Mouse (Mus musculus) CH12.LX (cell line): ENCODE data around the gene Nmur1. TPM values are rescaled to one million over a fixed set of nuclear protein-coding genes. Genes with fewer than 3 reads are reported as not detected.

ENCODE experiments used
- DNase-seq: peaks from one replicate; pipeline ENCODE4 v3.0.0-alpha.2; 2013; ENCODE audit errors: extremely low read depth
- H3K27ac ChIP-seq: 2 replicates; pipeline ENCODE4 v1.5.1; 2012; ENCODE audit warnings: low read depth, mild to moderate bottlenecking, control low read depth, moderate library complexity; ENCODE audit not compliant: insufficient read depth
- H3K27me3 ChIP-seq: replicated peaks from 2 replicates; pipeline ENCODE3; 2012; ENCODE audit warnings: inconsistent platforms
- H3K36me3 ChIP-seq, 2 experiments: replicated peaks in 1 of 2; 2 replicates each; pipeline versions ENCODE3 to v1.6.1; 2012; ENCODE audit warnings: inconsistent platforms in 1 of 2, low read length in 1 of 2, mild to moderate bottlenecking in 1 of 2, mixed read lengths in 1 of 2, moderate library complexity in 1 of 2; ENCODE audit not compliant: control insufficient read depth in 1 of 2, insufficient read depth in 1 of 2
- H3K4me1 ChIP-seq, 2 experiments: 2 replicates each; pipeline ENCODE4 v1.6.1; 2012; ENCODE audit warnings: inconsistent platforms in 1 of 2, moderate library complexity in 1 of 2; ENCODE audit not compliant: insufficient read depth in 2 of 2, control insufficient read depth in 1 of 2
- H3K4me2 ChIP-seq: 2 replicates; pipeline ENCODE4 v1.6.1; 2012; ENCODE audit warnings: low read depth, mild to moderate bottlenecking, control low read depth; ENCODE audit not compliant: poor library complexity, insufficient read depth, severe bottlenecking
- H3K4me3 ChIP-seq, 3 experiments: fragments of 150-350 bp in 1 of 3; sonication (generic) in 1 of 3; replicated peaks in 1 of 3; 2 replicates each; pipeline versions ENCODE3 to v1.5.1; 2011 to 2012; ENCODE audit warnings: low read depth in 2 of 3, low read length in 2 of 3, mild to moderate bottlenecking in 2 of 3, moderate library complexity in 2 of 3, control low read depth in 1 of 3, improper control_type of control experiment in 1 of 3, inconsistent platforms in 1 of 3, mixed read lengths in 1 of 3; ENCODE audit not compliant: poor library complexity in 1 of 3
- H3K79me2 ChIP-seq: replicated peaks from 2 replicates; pipeline ENCODE4 v1.6.1; 2012; ENCODE audit warnings: mild to moderate bottlenecking, moderate library complexity; ENCODE audit not compliant: control insufficient read depth, poor library complexity, insufficient read depth, severe bottlenecking; ENCODE audit errors: extremely low read depth
- H3K9ac ChIP-seq: 2 replicates; pipeline ENCODE4 v1.6.1; 2012; ENCODE audit warnings: low read depth, mild to moderate bottlenecking, control low read depth, moderate library complexity; ENCODE audit not compliant: insufficient read depth
- H3K9me3 ChIP-seq: replicated peaks from 2 replicates; pipeline ENCODE3; 2012; ENCODE audit warnings: low read length, inconsistent platforms, mixed read lengths
- BHLHE40 ChIP-seq: IDR thresholded peaks from 2 replicates; pipeline ENCODE4 v1.6.1; 2011; ENCODE audit warnings: mild to moderate bottlenecking, low read depth, low read length, improper control_type of control experiment
- CHD2 ChIP-seq: IDR thresholded peaks from 2 replicates; pipeline ENCODE4 v1.6.1; 2011; ENCODE audit warnings: low read length, improper control_type of control experiment
- CTCF ChIP-seq, 2 experiments: IDR thresholded peaks in 1 of 2; conservative IDR thresholded peaks in 1 of 2; 2 replicates each; pipeline ENCODE4 v1.5.1; 2011 to 2012; ENCODE audit warnings: low read depth in 2 of 2, low read length in 2 of 2, improper control_type of control experiment in 1 of 2, inconsistent platforms in 1 of 2, mild to moderate bottlenecking in 1 of 2, moderate library complexity in 1 of 2
- E2F4 ChIP-seq: IDR thresholded peaks from 2 replicates; pipeline ENCODE4 v1.6.1; 2011; ENCODE audit warnings: low read depth, low read length, improper control_type of control experiment; ENCODE audit not compliant: insufficient replicate concordance
- IRF4 ChIP-seq: IDR thresholded peaks from 2 replicates; pipeline ENCODE4 v1.6.1; 2014; ENCODE audit warnings: low read depth, mild to moderate bottlenecking, inconsistent platforms, low read length, improper control_type of control experiment
- JUN ChIP-seq: IDR thresholded peaks from 2 replicates; pipeline ENCODE4 v1.6.1; 2011; ENCODE audit warnings: low read depth, mild to moderate bottlenecking, low read length, improper control_type of control experiment, moderate library complexity; ENCODE audit not compliant: insufficient read depth
- KAT2A ChIP-seq: IDR thresholded peaks from 2 replicates; pipeline ENCODE4 v1.6.1; 2012; ENCODE audit warnings: low read length, improper control_type of control experiment, inconsistent platforms; ENCODE audit not compliant: insufficient replicate concordance
- MAFK ChIP-seq: IDR thresholded peaks from 2 replicates; pipeline ENCODE4 v1.6.1; 2011; ENCODE audit warnings: low read length, improper control_type of control experiment; ENCODE audit not compliant: insufficient replicate concordance
- MAX ChIP-seq: IDR thresholded peaks from 2 replicates; pipeline ENCODE4 v1.6.1; 2011; ENCODE audit warnings: low read length, improper control_type of control experiment
- MEF2A ChIP-seq: IDR thresholded peaks from 2 replicates; pipeline ENCODE4 v1.6.1; 2014; ENCODE audit warnings: low read depth, mild to moderate bottlenecking, inconsistent platforms, low read length, improper control_type of control experiment, borderline replicate concordance
- MXI1 ChIP-seq: IDR thresholded peaks from 2 replicates; pipeline ENCODE4 v1.6.1; 2011; ENCODE audit warnings: mild to moderate bottlenecking, low read depth, low read length, improper control_type of control experiment
- NELFE ChIP-seq: IDR thresholded peaks from 2 replicates; pipeline ENCODE4 v1.6.1; 2011; ENCODE audit warnings: low read depth, low read length, improper control_type of control experiment
- POLR2A ChIP-seq: IDR thresholded peaks from 2 replicates; pipeline ENCODE4 v1.6.1; 2011; ENCODE audit warnings: low read depth, mild to moderate bottlenecking, improper control_type of control experiment, low read length
- RCOR1 ChIP-seq: conservative IDR thresholded peaks from 2 replicates; pipeline ENCODE4 v1.6.1; 2012; ENCODE audit warnings: low read depth, mild to moderate bottlenecking, inconsistent platforms, low read length, improper control_type of control experiment
- SIN3A ChIP-seq: IDR thresholded peaks from 2 replicates; pipeline ENCODE4 v1.6.1; 2012; ENCODE audit warnings: low read length, improper control_type of control experiment, inconsistent platforms
- SMC3 ChIP-seq: IDR thresholded peaks from 2 replicates; pipeline ENCODE4 v1.6.1; 2011; ENCODE audit warnings: low read depth, low read length, improper control_type of control experiment
- UBTF ChIP-seq: IDR thresholded peaks from 2 replicates; pipeline ENCODE4 v1.6.1; 2012; ENCODE audit warnings: low read depth, mild to moderate bottlenecking, inconsistent platforms, low read length, improper control_type of control experiment, moderate library complexity
- USF1 ChIP-seq: IDR thresholded peaks from 2 replicates; pipeline ENCODE4 v1.6.1; 2014; ENCODE audit warnings: low read depth, mild to moderate bottlenecking, inconsistent platforms, low read length, improper control_type of control experiment
- ZKSCAN1 ChIP-seq: IDR thresholded peaks from 2 replicates; pipeline ENCODE4 v1.6.1; 2012; ENCODE audit warnings: low read depth, inconsistent platforms, low read length, improper control_type of control experiment, borderline replicate concordance
- ZMIZ1 ChIP-seq: IDR thresholded peaks from 2 replicates; pipeline ENCODE4 v1.6.1; 2012; ENCODE audit warnings: low read depth, mild to moderate bottlenecking, inconsistent platforms, low read length, improper control_type of control experiment
- dilution Hi-C: fragments of 300-500 bp; cut with MboI; formaldehyde crosslinking; loops from 2 replicates; pipeline ENCODE4 v1.14.3; 2020; ENCODE audit warnings: low sequenced_read_pairs; ENCODE audit not compliant: extremely low pct_unique_long_range_greater_than_20kb, extremely low pct_ligation_motif_present
- in situ Hi-C: fragments of 300-500 bp; cut with MboI; formaldehyde crosslinking; loops from 3 replicates; pipeline ENCODE4 v1.14.3; 2019; ENCODE audit warnings: low sequenced_read_pairs, low pct_ligation_motif_present, low pct_unique_long_range_greater_than_20kb, mixed read lengths
- polyA plus RNA-seq: library from polyadenylated mRNA; unstranded; fragments of >175 nt; gene quantifications from 2 replicates; pipeline ENCODE4 v1.2.1, GENCODE M21; 2012; ENCODE audit warnings: low read depth; ENCODE audit not compliant: insufficient read length
- total RNA-seq, 2 experiments: library from RNA; depleted of rRNA; stranded (reverse); fragments of 300-350 nt in 1 of 2; fragments of >200 nt in 1 of 2; gene quantifications; 2 replicates each; pipeline ENCODE4 v1.2.3; 2012 to 2014

Gene Nmur1
- total and polyA plus RNA-seq, 3 experiments: 0.16 TPM; not detected in 2

GRCm38 (mm10) chr1:86343969-86344861 lies 81.8 kb downstream of the Nmur1 start (continued):
- TF ChIP-seq KAT2A (no peak), BHLHE40 (0 out of 2 replicates have a peak, but pooled peaks have one; percentile 26), MEF2A (no peak), E2F4 (0 out of 2 replicates have a peak, but pooled peaks have one; percentile 44), USF1 (no peak), ZKSCAN1 (no peak), JUN (no peak), POLR2A (peak; percentile 34), MXI1 (no peak), NELFE (peak; percentile 48; the same call in 1 of the 2 replicates), SMC3 (no peak), IRF4 (no peak), CTCF (conservative IDR thresholded peaks at IDR 0.05 in 1 of 2, IDR thresholded peaks at IDR 0.05 in 1 of 2; ENCODE audit: low read depth in 2 of 2, low read length in 2 of 2) (no peak), CHD2 (peak; percentile 58), MAFK (no peak), RCOR1 (peak; percentile 46; the same call in 1 of the 2 replicates), UBTF (no peak)

GRCm38 (mm10) chr1:86343087-86343645 lies 82.9 kb downstream of the Nmur1 start:
- Histone ChIP-seq H3K27ac (no peak overlapping the region), H3K36me3 (peaks cover 12 to 28% of the 10 kb centered on the region in 2 experiments), H3K4me3 (no peak overlapping the region), H3K9ac (no peak overlapping the region), H3K9me3 (no peaks in the 10 kb centered on the region), H3K4me1 (no peaks in the 10 kb centered on the region)
- DNase-seq: no peak
- in situ Hi-C loops: no loop called here
- TF ChIP-seq USF1 (no peak), MAFK (0 out of 2 replicates have a peak, but pooled peaks have one; percentile 16), SIN3A (no peak; the same call in 1 of the 2 replicates), CHD2 (peak; percentile 61; the same call in 1 of the 2 replicates), NELFE (0 out of 2 replicates have a peak, but pooled peaks have one; percentile 18), MAX (peak; percentile 64), ZMIZ1 (peak; percentile 77)
- TF ChIP-seq, all 38 proteins: peak for 5
- H3K79me2 ChIP-seq: no peaks in the 10 kb centered on the region
- H3K4me2 ChIP-seq: no peak overlapping the region
- dilution Hi-C loops: loop anchor here (25.0 kb wide), 1 partner anchor 156 kb away; no protein-coding TSS in a partner anchor
- H3K27me3 ChIP-seq: no peaks in the 10 kb centered on the region
